Mouse (Mus musculus) adipocyte (in vitro differentiated cells): ENCODE data around the gene Krt16.
"Not testable (repeated sequence)": the region's sequence is repeated elsewhere in the genome, so short reads cannot be mapped to it uniquely, and the experiment has no call there.

Experiments used
- DNase-seq: peaks from one replicate; pipeline ENCODE4 v3.0.0-alpha.2; 2016; ENCODE audit warnings: low spot score

The Krt16 gene

GRCm38 (mm10) chr11:100255514-100255913 lies 6.8 kb upstream of the Krt16 start:
- DNase-seq = no peak

DNA sequence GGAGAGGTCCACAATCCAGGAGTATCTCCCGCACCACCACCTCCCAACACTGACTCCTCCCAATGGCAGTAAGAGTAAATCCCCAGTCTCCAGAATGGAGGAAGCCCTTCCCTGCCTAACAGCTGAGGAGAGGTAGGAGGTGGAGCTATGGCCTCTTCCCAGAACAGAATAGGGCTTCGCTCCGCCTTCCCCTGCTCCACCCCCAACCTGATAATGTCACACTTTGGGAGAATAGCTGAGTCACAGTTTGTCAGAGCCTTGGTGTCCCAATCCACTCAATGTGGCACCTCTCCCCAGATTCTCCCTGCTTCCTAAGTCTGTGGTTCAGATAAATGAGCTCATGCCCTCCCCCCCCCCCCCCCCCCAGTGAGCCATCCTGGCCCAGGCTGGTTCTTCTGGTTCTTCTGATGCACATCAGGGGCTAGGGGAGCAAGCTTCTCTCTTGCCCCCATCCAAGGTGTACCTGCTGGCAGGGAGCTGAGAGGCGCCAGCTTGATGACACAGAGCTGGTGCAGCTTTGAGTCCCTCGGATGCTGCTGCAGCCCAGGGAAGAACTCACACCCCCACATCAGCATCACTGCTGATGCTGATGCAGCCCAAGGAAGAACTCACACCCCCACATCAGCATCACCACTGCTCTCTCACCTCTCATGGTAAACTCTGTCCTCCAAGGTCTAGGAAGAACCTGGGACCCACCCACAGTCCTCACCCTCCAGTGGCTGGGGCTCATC lies 5.8 kb upstream of the Krt16 start:
- no peak for DNase-seq

DNA sequence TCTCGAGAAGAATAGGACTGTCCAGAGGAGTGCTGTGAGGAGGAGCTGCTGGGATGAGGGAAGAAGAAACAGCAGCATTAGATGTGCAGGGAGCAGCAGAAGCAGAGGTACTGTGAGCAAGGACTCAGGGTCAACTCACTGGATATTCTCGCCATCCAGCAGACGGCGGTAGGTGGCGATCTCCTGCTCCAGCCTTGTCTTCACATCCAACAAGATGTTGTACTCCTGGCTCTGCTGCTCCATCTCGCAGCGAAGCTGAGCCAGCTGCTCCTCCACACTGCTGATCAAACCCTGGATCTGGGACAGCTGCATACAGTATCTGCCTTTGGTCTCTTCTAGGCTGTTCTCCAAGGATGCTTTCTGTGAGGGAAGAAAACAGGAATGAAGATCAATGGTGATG lies 2.2 kb downstream of the Krt16 start:
- not testable (repeated sequence) for DNase-seq

DNA sequence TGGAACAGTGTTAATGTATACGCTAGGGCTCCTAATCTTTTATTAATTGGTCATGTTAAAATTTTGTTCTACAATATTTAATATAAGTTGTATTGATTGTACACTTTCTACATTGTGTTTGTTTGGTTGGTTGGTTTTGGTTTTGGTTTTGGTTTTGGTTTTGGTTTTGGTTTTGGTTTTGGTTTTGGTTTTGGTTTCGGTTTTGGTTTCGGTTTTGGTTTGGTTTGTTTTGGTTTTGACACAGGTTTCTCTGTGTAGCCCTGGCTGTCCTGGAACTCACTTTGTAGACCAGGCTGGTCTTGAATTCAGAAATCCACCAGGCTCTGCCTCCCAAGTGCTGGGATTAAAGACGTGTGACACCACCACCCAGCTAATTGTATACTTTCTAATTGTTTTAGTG lies 8.4 kb downstream of the Krt16 start:
- DNase-seq = not testable (repeated sequence)

DNA sequence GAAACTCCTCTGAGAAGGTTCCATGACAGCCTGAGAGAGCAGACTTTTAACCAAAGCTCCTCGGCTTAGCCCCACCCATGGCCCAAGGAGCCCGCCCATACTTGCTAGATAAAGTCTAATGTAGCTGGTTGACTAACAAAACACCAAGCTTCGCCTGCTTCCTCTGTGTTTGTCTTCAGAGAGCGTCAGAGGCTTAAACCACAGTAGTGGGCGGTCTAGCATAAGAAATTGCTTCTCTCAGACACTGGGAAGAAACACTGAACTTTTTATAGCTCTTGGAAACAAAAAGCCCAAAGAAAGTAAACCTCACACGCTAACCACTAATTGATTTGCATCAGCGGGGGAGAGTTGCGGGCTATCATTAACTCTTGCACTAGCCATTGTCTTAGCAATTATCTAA lies 27.0 kb downstream of the Krt16 start:
- DNase-seq = no peak

DNA sequence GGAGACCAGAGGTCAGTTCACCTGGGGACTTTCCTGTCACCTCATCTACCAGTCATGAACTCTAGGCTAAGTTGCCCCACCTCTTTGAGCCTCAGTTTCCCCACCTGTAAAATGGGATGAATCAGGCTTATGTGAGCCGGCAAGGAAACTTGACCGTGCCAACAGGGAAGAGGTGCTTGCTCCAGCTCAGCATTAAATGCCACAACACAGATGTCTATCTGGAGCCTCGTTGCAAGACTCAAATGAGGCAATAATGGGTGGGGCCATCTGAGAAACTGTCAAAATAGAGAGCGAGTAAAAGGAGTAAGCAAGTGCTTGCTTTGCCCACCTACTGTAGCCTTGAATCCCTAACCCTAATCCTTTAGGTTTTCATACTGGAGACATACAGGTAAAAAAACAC lies 29.4 kb downstream of the Krt16 start:
- no peak for DNase-seq

DNA sequence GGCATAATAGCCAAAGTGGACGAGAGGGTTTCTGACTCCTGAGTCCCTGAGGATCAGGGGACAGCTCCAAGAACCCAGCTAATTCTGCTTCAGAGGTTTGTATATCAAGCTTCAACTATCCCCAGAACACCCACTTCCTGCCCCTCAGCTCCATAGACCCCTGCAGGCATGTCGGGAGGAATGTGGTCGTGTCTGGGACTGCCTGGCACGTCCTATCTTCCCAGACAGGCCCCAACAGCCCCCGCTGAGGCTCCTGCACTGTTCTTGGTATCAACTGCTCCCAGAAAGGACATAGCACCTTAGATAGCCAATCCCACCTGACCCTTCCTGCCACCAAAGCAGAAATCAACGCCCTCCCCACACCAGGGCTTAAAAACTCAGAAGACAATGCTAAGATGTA lies 40.2 kb downstream of the Krt16 start:
- no peak for DNase-seq

GRCm38 (mm10) chr11:100207498-100207897 lies 41.2 kb downstream of the Krt16 start, which contains the start of gene Krt14:
Gene Krt14 (minus strand): TSS chr11:100207548.
- no peak for DNase-seq

GRCm38 (mm10) chr11:100203448-100203847 lies 45.3 kb downstream of the Krt16 start:
- DNase-seq = peak; percentile 90

- DNase-seq = peak; percentile 42
Observed at GRCm38 (mm10) chr11:100202906-100203305, 45.8 kb downstream of the Krt16 start.

- DNase-seq = peak; percentile 95
Observed at GRCm38 (mm10) chr11:100200104-100200820, 48.4 kb downstream of the Krt16 start.

- peak; percentile 62 for DNase-seq
Observed at GRCm38 (mm10) chr11:100198666-100199065, 50.0 kb downstream of the Krt16 start.
